Mouse (Mus musculus) c-Kit-negative CD71-positive TER-119-positive erythroid progenitor cells, embryonic 14.5 days (primary cell): ENCODE results near the gene Drd3.

Source experiments
- DNase-seq: peaks from one replicate; pipeline ENCODE4 v3.0.0-alpha.2; 2013; ENCODE audit warnings: low read depth, low spot score

Drd3 gene

GRCm38 (mm10) chr16:43753751-43754150, at the start of gene Drd3:
TSS of gene Drd3 (plus strand) at chr16:43754026.
- DNase-seq, result no peak

GRCm38 (mm10) chr16:43708335-43709061, 45.3 kb upstream of the Drd3 start:
- no peak for DNase-seq

- no peak for DNase-seq
These were observed 44.8 kb upstream of the Drd3 start for GRCm38 (mm10) chr16:43709062-43709413.

- no peak for DNase-seq
These were observed 44.2 kb upstream of the Drd3 start for GRCm38 (mm10) chr16:43709432-43710133.

GRCm38 (mm10) chr16:43710134-43710475, 43.7 kb upstream of the Drd3 start:
- no peak for DNase-seq

- DNase-seq, result no peak
These were observed 43.2 kb upstream of the Drd3 start for GRCm38 (mm10) chr16:43710651-43711050.

- no peak for DNase-seq
These were observed 42.5 kb upstream of the Drd3 start for GRCm38 (mm10) chr16:43711361-43711760.

GRCm38 (mm10) chr16:43724444-43724843, 29.4 kb upstream of the Drd3 start:
- no peak for DNase-seq

- no peak for DNase-seq
These were observed 24.2 kb upstream of the Drd3 start for GRCm38 (mm10) chr16:43729506-43730221.

- no peak for DNase-seq
These were observed 23.5 kb upstream of the Drd3 start for GRCm38 (mm10) chr16:43730281-43730680.

- no peak for DNase-seq
These were observed 21.3 kb upstream of the Drd3 start for GRCm38 (mm10) chr16:43732496-43732895.

- no peak for DNase-seq
These were observed 20.9 kb upstream of the Drd3 start for GRCm38 (mm10) chr16:43732900-43733299.

GRCm38 (mm10) chr16:43737933-43738332, 15.9 kb upstream of the Drd3 start:
- DNase-seq, result no peak

- no peak for DNase-seq
These were observed 12.9 kb upstream of the Drd3 start for GRCm38 (mm10) chr16:43740936-43741335.

GRCm38 (mm10) chr16:43748424-43748823, 5.4 kb upstream of the Drd3 start:
- no peak for DNase-seq

GRCm38 (mm10) chr16:43752900-43753299, 926 bp upstream of the Drd3 start:
- no peak for DNase-seq

- no peak for DNase-seq
These were observed 18.5 kb downstream of the Drd3 start for GRCm38 (mm10) chr16:43772358-43772757.

- DNase-seq, result no peak
These were observed 18.9 kb downstream of the Drd3 start for GRCm38 (mm10) chr16:43772766-43773165.

GRCm38 (mm10) chr16:43773506-43773905, 19.7 kb downstream of the Drd3 start:
- DNase-seq, result no peak

- no peak for DNase-seq
These were observed 23.1 kb downstream of the Drd3 start for GRCm38 (mm10) chr16:43776886-43777285.

- DNase-seq, result no peak
These were observed 45.7 kb downstream of the Drd3 start for GRCm38 (mm10) chr16:43799541-43799940.

- DNase-seq, result no peak
These were observed 46.4 kb downstream of the Drd3 start for GRCm38 (mm10) chr16:43800119-43800721.
